Mouse (Mus musculus): ENCODE results near the gene 1700003H04Rik.

Gene 1700003H04Rik

DNA sequence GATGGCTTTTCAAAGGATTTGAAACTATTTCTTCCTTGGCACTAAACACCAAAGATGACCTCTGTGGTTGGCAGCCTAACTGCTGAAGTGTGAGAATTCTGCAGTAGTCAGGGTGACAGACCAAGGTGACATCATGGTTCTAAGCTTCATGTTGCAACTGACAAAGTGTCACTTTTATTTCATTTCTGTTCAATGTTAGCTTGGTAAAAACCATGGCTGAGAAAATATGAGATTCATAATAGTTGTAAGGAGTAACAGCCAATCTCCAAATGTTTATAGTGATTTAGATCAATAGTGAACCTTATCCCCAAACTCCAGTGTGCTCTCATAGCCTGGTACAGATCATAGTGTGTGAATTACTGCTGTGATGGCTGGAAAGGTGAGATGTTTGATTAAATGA is at the start of gene 1700003H04Rik:
Gene 1700003H04Rik (minus strand): TSS at position 101 of the 400 bp plus-strand sequence.
- no peak for DNase-seq

DNA sequence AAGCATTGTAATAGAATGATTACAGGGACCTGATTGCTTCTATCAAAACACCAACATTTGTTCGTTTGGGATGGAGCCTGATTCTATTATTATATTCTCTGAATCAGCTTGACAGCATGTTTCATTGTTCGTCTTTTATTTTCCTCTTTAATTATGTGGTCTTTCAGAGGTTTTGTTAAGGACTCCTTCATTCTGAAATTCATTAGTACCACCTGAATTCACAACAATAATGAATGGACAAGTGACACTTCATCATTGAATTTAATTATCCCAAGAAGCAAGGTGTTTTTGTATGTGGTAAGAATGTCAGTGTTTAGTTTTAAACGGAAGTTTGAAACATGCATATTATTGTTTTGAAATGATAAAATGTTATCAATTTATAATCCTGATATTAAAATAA is 42.1 kb upstream of the 1700003H04Rik start:
- DNase-seq, result no peak

DNA sequence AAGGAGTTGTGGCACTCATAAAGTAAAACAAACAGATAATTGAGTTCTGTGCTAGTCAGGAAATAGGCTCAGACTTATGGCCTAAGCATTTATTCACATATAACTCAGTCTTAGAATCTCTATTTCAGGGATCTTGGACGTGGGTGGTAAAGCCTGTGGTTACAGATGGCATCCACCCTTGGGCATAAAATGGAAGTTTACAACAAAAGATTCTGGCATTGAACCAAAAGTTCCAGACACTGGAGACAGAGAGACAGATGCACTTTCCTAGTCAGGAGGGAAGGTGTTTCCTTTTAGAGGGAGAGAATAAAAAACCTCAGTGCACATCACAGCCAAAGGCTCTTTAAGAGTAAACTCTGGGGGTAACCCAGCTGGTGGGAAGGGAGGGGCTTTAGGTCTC is 32.4 kb upstream of the 1700003H04Rik start:
- DNase-seq, result no peak

DNA sequence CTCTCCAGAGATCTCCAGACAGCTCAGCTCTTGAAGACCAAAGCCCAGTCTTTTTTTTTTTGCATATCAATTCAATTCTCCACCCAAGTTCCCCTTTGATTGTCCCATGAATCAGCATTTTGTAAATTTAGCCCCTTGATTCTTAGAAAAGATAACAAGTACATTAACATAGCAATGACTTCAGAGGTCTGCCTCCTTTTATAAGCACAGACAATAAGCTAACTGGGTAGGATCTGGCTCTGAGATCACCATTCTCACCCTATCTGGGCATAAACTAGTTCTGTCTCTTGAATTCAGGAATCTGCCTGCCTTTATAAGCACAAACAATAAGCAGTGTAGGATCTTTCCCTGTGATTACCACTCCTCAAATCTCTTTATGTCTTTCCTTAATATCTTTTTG is 29.1 kb upstream of the 1700003H04Rik start:
- no peak for DNase-seq

DNA sequence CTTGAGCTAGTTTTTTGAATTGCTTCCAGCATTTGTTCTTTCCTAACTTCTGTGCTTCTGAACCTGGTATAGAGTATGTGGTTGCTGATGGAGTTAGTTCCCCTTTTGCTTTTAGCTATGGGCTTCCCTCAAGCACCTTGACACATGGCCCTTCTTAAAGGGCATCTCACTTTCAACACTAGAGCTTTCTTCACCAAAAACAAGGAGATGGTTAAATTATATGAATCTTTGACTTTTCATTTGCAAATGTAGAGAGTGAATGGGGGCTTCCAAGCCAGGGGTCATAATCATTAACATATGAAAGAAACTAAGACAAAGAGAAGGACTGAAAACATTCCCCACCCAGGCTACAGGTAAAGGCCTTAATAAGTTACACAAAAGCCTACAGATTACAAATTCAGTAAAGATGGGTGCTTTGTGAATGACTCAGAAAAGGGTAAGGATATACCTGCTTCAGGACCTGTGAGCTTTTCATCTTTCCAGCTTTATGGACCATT is 25.2 kb upstream of the 1700003H04Rik start:
- no peak for DNase-seq

DNA sequence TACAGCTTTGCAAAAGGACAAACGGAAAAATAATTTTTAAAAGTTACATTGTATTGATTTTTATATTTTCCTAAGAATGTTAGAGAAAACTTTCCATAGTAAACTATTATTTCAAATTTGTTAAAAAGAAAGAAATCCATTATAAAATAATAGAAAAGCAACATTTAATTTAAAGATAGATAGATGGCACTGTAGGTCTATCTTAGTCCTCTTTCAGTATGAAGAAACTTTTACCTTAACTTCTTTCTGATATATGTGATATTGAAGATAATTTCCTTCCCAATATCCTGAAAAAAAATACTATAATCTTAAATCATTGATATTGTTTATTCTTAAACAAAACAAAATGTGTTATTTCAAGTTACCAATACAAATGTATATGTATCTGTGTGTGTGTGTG is 24.6 kb upstream of the 1700003H04Rik start:
- no peak for DNase-seq

DNA sequence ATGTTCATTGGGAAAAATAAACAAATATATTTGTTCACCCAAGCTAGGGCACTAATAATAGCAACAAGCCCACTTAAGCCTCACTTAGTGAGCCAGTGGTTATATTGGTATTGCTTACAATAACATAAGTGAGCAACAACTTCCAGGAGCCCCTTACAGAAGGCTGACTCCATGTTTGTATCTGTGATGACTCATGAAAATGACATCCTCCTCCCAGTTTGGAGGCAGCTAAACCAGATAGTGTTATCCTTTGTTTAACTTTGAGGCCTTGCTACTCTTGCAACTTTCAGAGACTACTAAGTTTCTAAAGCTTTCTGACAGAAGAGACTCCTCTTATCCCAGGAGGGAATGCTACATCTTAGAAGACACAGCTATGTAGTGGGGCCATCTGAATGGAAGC is 16.9 kb upstream of the 1700003H04Rik start:
- DNase-seq, result no peak

DNA sequence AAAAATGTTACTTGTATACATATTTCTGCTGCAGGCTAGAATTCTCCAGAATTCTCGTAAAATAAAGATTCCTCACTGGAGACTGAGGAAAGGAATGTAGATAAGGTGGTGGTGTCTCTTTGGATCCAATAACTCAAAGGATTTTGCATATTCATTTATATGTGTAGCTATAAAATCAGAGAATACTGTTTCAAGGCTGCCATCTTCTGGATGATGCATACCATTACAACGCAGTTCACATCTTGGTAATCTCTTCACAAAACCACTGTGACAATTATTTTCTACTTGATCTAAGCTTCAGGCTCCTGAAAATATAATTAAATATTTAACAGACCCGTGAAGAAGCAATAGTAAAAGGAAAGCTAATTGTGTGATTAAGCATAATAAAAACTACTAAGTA is 6.6 kb upstream of the 1700003H04Rik start:
- DNase-seq, result no peak

DNA sequence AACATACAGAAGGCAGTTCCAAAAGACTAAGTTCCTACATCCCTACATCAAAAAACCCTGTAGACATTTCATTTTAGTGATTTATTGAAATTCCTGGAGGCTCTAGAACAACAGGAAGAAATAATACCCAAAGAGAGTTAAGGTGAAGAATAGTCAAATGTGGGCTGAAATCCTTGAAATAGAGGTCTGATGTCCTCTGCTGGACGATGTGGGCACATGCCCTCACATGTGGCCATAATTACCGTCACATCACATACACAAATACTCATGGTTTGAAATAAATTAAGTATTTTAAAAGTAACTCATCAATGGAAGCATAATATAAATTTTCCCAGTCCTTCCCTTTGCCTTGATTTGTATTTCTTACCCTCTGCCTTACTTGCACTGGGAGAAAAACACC is 4.9 kb upstream of the 1700003H04Rik start:
- DNase-seq, result no peak

DNA sequence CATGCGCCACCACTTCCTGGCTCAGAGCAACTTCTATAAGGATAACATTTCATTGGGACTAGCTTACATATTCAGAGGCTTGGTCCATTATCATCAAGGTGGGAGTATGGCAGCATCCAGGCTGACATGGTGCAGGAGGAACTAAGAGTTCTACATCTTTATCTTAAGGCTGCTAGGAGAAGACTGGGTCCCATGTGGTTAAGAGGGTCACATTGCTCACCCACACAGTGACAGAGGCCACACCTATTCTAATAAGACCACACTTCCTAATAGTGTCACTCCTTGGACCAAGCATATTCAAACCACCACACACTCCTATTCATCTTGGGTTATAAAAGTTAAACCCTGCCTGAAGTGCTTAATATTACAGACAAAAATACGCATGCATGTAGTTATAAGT is 23.6 kb downstream of the 1700003H04Rik start:
- no peak for DNase-seq

DNA sequence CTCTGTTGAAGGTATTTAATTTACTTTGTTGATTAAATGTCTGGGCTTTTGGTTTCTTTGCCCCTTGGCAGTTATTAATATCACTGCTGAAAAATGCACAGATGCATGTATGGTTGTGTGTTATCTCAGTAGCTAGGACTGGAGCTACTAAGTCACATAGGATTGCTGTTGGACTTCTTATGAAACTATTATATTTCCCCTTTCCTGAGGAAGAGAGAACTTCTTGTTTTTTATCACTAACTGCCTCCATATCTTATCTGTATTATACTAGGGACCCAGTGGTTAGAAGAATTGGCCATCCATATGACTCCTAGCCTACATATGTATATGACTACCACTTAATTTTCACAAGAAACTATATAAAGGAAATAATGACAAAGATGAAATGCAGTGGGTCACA is 24.9 kb downstream of the 1700003H04Rik start:
- no peak for DNase-seq

DNA sequence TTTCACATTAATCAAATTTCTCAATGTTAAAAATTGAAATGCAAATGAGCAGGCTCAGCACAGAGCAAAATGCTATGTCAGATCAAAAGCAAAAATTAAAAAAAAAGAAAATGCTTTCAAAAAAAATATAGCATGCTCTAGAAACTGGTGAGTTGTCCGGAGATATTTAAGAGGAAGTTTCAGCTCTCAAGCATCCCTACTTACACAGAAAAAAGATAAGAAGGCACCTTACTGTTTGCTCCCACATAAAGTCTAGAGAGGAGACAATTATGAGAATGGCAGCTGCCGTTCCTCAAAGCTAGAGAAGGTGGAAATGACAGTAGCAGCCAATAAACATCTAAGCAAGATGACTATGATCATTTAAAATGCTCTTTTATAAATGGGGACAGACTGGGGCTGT is 25.8 kb downstream of the 1700003H04Rik start:
- no peak for DNase-seq

DNA sequence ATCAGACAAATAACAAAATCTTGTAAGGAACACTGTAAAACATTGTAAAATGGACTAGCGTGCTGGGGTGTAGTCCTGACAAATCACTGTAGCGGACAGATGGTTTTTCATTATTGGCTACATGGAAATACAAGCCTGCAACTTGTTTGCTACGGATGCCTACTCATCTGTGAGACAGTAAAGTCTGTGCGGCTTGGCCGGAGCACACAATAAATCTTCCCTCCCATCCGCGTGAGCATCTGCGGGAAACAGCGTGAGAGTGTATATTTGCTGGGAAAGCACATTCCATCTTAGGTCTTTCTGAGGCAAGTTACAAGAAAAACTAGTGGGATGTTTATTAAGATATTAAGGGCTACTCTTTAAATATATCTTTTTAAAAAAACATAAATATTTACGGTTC is 32.0 kb downstream of the 1700003H04Rik start:
- no peak for DNase-seq

DNA sequence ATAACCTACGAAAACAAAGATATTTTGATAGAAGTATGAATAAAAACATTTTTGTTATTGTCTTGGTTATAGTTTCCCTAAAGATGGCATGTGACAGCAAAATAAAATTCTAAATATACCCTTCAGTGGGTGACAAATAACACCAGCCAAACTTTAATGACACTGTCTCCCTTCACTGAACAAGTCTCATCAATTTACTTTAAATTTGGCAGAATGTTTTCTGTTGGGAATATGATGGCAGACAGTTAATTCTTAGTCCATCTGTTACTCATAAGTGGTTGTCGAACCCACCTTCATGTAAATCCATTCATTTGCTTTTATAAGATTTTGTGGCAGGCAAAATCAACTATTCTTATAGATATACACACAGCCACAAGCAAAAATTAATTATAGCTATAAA is 42.6 kb downstream of the 1700003H04Rik start:
- no peak for DNase-seq

DNA sequence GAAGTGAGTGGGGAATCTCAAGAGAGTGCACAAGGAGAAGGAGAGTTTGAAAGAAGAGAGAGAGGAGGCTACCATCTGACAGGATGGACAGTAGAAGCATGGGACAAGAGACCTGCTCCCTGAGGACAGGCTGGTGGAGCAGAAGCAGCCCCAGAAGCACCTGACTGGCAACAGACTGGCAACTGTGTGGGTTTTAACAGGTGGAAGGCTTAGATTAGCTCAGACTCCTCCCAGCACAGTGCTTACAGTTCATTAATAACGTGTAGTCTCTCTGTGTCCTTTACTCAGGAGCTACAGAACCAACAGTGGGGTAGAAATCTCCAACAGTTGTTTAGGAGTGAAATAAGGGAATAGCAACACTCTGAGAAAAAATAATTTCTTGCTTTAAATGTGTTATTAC is 44.3 kb downstream of the 1700003H04Rik start:
- DNase-seq, result no peak

DNA sequence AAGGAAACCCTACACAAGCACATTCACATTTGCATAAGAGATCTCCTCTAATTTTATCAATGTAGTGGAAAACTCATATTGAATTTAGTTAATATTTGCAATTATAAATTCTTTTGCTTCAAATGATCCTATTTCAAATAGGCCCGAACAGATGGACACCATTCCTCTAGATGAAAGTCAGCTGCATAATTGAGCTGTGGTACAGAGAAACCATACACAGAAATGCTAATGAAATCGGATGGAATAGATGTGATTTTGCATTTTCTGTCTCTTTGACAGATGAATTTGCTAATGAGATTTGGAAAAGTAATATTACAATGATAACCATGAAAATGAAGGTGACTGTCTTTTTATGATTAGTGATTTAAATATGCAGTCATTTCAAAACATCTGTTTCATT is 62.1 kb downstream of the 1700003H04Rik start:
- DNase-seq, result no peak

Data from kidney, postnatal 14 days (tissue).